Mouse (Mus musculus): ENCODE data around the gene Piwil4. TPM values are rescaled to one million over a fixed set of nuclear protein-coding genes. Genes with fewer than 3 reads are reported as not detected.
A peak's percentile ranks its signal among the peaks of the same experiment; 100 is the strongest.
"Not testable (repeated sequence)": the region's sequence is repeated elsewhere in the genome, so short reads cannot be mapped to it uniquely, and the experiment has no call there.

Gene Piwil4
- total and polyA plus RNA-seq, 2 experiments from 2014 or later, result 0.42 to 0.48 TPM

- Histone ChIP-seq H3K9me3 (ENCODE audit: low read length) (no peaks in the 10 kb centered on the region), H3K36me3 (ENCODE audit: insufficient read depth, low read length) (no peaks in the 10 kb centered on the region), H3K4me2 (ENCODE audit: low read depth, low read length) (no peak overlapping the region), H3K27me3 (ENCODE audit: insufficient read depth, low read length) (no peaks in the 10 kb centered on the region), H3K27ac (no peak overlapping the region), H3K9ac (replicated peaks; ENCODE audit: low read length) (no peak overlapping the region), H3K4me1 (ENCODE audit: insufficient read depth, low read length) (no peaks in the 10 kb centered on the region), H3K4me3 (ENCODE audit: low read length) (no peak overlapping the region)
- TF ChIP-seq CTCF (IDR thresholded peaks at IDR 0.05; ENCODE audit: low read depth), result no peak
- no peak for ATAC-seq
- WGBS, result 85% methylated on average over 14 of the region's 15 CpGs
- no peak for DNase-seq (ENCODE audit: low spot score)
Measured at GRCm38 (mm10) chr9:14715258-14715657, 25.3 kb downstream of the Piwil4 start.

DNA sequence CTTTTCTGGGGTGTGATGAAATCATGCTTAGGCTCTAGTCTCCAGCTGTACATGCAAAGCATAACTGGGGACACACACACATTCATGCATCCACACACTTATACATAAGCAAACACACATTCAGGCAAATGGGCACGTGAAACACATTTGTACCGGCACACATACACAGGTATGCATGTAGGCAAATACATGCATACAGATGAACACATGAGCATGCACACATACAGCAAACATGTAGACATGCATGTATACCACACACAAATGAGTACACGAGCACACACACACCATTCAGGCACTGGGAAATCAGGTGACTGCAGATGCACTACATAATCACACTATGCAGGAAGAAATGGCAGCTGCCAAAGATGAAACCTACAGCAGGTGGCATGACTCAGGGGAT, 29.6 kb downstream of the Piwil4 start:
- Histone ChIP-seq H3K4me1 (ENCODE audit: insufficient read depth, low read length) (no peaks in the 10 kb centered on the region), H3K27ac (no peak overlapping the region), H3K27me3 (ENCODE audit: insufficient read depth, low read length) (no peaks in the 10 kb centered on the region), H3K9ac (replicated peaks; ENCODE audit: low read length) (no peak overlapping the region), H3K4me3 (ENCODE audit: low read length) (no peak overlapping the region), H3K9me3 (ENCODE audit: low read length) (no peaks in the 10 kb centered on the region), H3K36me3 (ENCODE audit: insufficient read depth, low read length) (no peaks in the 10 kb centered on the region), H3K4me2 (ENCODE audit: low read depth, low read length) (no peak overlapping the region)
- WGBS, result 88% methylated on average over 3 of the region's 3 CpGs
- ATAC-seq, result no peak
- no peak for TF ChIP-seq CTCF (IDR thresholded peaks at IDR 0.05; ENCODE audit: low read depth)
- no peak for DNase-seq (ENCODE audit: low spot score)

- Histone ChIP-seq H3K9me3 (ENCODE audit: low read length) (no peaks in the 10 kb centered on the region), H3K36me3 (ENCODE audit: insufficient read depth, low read length) (no peaks in the 10 kb centered on the region), H3K4me1 (ENCODE audit: insufficient read depth, low read length) (no peaks in the 10 kb centered on the region), H3K4me3 (ENCODE audit: low read length) (no peak overlapping the region), H3K27me3 (ENCODE audit: insufficient read depth, low read length) (no peaks in the 10 kb centered on the region), H3K27ac (no peak overlapping the region), H3K9ac (replicated peaks; ENCODE audit: low read length) (no peak overlapping the region), H3K4me2 (ENCODE audit: low read depth, low read length) (no peak overlapping the region)
- DNase-seq (ENCODE audit: low spot score) (no peak), ATAC-seq (0 out of 2 replicates have a peak, but pooled peaks have one; percentile 24)
- 68% methylated on average over 13 of the region's 13 CpGs for WGBS
- TF ChIP-seq CTCF (IDR thresholded peaks at IDR 0.05; ENCODE audit: low read depth), result no peak
Measured at GRCm38 (mm10) chr9:14705321-14706162, 35.0 kb downstream of the Piwil4 start.

GRCm38 (mm10) chr9:14700795-14701194, 39.7 kb downstream of the Piwil4 start:
- WGBS, result 94% methylated on average over 1 of the region's 1 CpGs
- H3K9ac ChIP-seq (replicated peaks; ENCODE audit: low read length); H3K4me2 ChIP-seq (ENCODE audit: low read depth, low read length); H3K9me3 ChIP-seq (ENCODE audit: low read length); H3K4me1 ChIP-seq (ENCODE audit: insufficient read depth, low read length); H3K27ac ChIP-seq; H3K36me3 ChIP-seq (ENCODE audit: insufficient read depth, low read length); ATAC-seq; H3K4me3 ChIP-seq (ENCODE audit: low read length); H3K27me3 ChIP-seq (ENCODE audit: insufficient read depth, low read length); DNase-seq (ENCODE audit: low spot score): not testable (repeated sequence)
- peak; percentile 32 for TF ChIP-seq CTCF (IDR thresholded peaks at IDR 0.05; ENCODE audit: low read depth)

DNA sequence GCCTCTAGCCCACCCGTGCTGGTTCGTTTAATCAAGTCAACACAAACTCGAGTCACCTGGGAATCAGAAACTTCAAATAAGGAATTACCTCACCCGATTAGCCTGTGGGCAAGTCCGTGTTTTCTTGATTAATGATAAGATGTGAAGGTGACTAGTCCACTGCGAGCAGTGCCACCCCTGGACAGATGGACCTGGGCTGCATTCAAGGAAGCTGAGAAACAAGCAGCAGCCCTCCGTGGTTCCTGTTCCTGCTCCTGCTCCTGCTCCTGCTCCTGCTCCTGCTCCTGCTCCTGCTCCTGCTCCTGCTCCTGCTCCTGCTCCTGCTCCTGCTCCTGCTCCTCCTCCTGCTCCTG, 41.3 kb downstream of the Piwil4 start:
- no peak; the same call in 1 of the 2 replicates for ATAC-seq
- Histone ChIP-seq H3K4me3 (ENCODE audit: low read length) (no peak overlapping the region), H3K9ac (replicated peaks; ENCODE audit: low read length) (no peak overlapping the region), H3K36me3 (ENCODE audit: insufficient read depth, low read length) (no peaks in the 10 kb centered on the region), H3K27ac (no peak overlapping the region), H3K9me3 (ENCODE audit: low read length) (no peaks in the 10 kb centered on the region), H3K27me3 (ENCODE audit: insufficient read depth, low read length) (no peaks in the 10 kb centered on the region), H3K4me1 (ENCODE audit: insufficient read depth, low read length) (no peaks in the 10 kb centered on the region), H3K4me2 (ENCODE audit: low read depth, low read length) (no peak overlapping the region)
- no peak for DNase-seq (ENCODE audit: low spot score)
- no peak for TF ChIP-seq CTCF (IDR thresholded peaks at IDR 0.05; ENCODE audit: low read depth)
- 52% methylated on average over 7 of the region's 7 CpGs for WGBS

- Histone ChIP-seq H3K9me3 (ENCODE audit: low read length) (no peaks in the 10 kb centered on the region), H3K36me3 (ENCODE audit: insufficient read depth, low read length) (no peaks in the 10 kb centered on the region), H3K4me2 (ENCODE audit: low read depth, low read length) (no peak overlapping the region), H3K9ac (replicated peaks; ENCODE audit: low read length) (no peak overlapping the region), H3K4me3 (ENCODE audit: low read length) (no peak overlapping the region), H3K27me3 (ENCODE audit: insufficient read depth, low read length) (no peaks in the 10 kb centered on the region), H3K4me1 (ENCODE audit: insufficient read depth, low read length) (no peaks in the 10 kb centered on the region), H3K27ac (no peak overlapping the region)
- ATAC-seq (peak; percentile 92), DNase-seq (ENCODE audit: low spot score) (peak; percentile 92)
- 55% methylated on average over 12 of the region's 12 CpGs for WGBS
- peak; percentile 98 for TF ChIP-seq CTCF (IDR thresholded peaks at IDR 0.05; ENCODE audit: low read depth)
Measured at GRCm38 (mm10) chr9:14698582-14699287, 41.8 kb downstream of the Piwil4 start.

DNA sequence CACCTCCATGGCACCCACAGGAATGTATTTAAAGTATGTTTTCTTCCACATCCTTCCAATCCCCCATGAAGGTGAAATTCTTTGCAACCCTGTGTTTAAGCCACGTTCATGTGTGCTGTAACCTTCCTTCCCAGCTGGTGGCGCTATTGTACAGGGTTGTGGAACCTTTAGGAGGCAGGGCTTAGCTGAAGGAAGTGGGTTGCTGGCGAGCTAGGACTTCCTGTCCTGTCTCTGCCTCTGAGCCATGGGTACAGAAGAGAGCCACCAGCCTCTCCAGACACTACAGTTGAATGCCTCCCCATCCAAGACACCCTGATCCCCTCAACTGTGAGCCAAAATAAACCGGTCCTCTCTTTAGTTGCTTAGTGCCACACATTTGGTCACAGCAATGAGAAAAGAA, 42.6 kb downstream of the Piwil4 start:
- DNase-seq (ENCODE audit: low spot score) (no peak), ATAC-seq (no peak)
- Histone ChIP-seq H3K4me3 (ENCODE audit: low read length) (no peak overlapping the region), H3K4me2 (ENCODE audit: low read depth, low read length) (no peak overlapping the region), H3K36me3 (ENCODE audit: insufficient read depth, low read length) (no peaks in the 10 kb centered on the region), H3K9me3 (ENCODE audit: low read length) (no peaks in the 10 kb centered on the region), H3K27me3 (ENCODE audit: insufficient read depth, low read length) (no peaks in the 10 kb centered on the region), H3K4me1 (ENCODE audit: insufficient read depth, low read length) (no peaks in the 10 kb centered on the region), H3K27ac (no peak overlapping the region), H3K9ac (replicated peaks; ENCODE audit: low read length) (no peak overlapping the region)
- WGBS, result 58% methylated on average over 4 of the region's 4 CpGs
- peak; percentile 53 for TF ChIP-seq CTCF (IDR thresholded peaks at IDR 0.05; ENCODE audit: low read depth)
